Mouse (Mus musculus): ENCODE results near the gene Cdkn2aip.

Cdkn2aip gene

DNA sequence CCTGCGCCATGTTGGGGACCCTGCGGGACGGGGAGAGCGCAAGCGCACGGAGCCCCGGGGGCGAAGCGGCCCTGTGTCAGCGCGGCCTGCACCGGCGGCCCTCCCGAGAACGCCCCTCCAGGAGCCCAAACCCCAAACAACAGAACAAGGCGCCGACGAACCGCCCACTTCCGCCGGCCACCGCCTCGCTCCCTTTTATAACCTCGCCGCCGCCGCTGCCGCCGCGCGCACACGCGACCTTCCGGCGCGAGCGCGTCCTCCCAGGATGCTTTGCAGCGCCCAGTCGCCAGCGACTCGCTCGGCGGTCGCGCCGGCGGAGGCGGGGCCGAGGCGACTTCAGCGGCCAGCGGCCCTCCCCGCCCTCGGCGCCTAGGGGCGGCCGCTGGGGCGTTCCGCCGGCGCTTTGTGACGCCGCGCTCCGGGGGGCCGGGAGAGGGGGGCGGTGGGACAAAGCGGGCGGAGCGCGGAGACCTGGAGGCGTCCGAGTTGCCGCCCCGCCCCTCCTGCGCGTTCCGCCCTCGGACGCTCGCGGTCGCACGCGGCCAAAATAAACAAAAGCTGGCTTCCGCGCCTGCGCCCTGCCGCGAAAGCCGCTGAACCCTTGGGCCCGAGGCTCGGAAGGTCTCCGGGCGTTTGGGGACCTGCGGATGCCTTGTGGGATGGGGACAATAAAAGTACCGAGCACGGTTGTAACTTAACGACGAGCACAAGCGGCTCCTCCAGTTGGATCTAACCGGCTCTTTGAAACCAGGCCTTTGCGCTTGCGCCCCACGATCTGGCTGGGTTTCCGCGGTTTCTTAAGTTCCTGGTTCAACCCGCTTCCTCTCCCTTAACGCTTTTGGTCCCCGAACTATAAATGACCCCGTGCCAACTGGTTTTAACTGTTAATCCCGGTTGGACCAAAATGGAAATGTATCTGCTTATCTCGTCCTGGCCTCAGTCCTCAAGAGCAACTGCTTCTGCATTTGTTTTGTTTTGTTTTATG, at the start of gene Cdkn2aip:
Gene Cdkn2aip, minus strand, starts transcription at position 172 of the 985 bp plus-strand sequence.
- DNase-seq (ENCODE audit: low spot score) = peak; percentile 91

DNA sequence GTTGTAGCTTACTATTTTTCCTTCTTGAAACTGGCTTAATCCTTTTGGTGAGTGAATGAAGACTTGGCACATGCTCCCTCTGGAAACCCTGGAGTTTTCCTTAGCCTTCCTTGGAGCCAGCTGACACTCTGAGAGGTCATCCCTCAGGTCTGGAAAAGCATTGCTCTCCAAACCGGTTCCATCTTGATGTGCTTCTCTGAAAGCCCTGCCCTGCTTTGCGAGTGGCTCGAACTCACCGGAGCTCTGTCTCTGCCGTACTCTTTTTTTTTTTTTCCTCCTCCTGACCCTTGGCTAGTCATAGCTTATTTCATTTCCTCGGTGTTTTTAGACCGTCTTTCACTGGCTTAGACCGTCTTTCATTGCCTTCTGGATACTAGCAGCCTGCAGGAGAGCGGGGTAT, 49.5 kb upstream of the Cdkn2aip start:
- no peak for DNase-seq (ENCODE audit: low spot score)

DNA sequence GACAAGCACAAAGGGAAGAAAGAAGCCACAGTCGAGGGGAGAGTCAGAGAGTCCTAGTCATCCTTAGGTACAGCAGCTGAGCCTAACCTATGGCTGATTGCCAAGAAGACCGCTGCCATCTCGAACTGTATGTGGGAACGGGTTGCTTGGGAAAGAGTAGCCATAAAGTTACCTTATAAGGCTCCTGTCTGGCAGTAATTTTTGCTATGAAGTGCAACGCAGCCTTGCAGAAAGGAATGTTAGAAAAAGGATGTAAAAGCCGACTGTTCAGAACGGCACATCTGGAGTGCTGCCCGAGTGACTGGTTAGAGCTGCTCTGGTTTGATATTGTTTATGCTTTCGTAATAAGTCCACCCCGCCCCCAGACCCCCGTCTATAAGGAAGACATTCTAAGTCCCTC, 47.0 kb upstream of the Cdkn2aip start:
- DNase-seq (ENCODE audit: low spot score) = no peak

DNA sequence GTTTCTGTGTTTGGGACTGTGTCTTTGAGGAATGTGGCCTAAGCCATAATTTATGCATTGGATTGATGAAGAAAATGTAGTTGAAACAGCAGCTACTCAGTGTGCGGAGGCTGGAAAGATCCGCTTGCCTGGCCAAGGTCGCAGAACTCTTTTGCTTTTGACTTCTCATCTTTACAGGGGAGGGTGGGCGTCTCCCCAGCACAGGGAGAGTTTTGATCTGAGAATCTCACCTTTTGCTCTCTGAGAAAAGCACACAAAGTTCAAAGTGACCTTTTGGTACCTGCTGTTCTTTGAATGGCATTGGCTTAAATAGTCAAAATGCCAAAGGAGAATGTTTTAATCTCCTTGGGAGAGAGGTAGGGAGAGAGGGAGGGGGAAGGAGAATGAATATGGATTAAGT, 46.5 kb upstream of the Cdkn2aip start:
- DNase-seq (ENCODE audit: low spot score) = no peak

DNA sequence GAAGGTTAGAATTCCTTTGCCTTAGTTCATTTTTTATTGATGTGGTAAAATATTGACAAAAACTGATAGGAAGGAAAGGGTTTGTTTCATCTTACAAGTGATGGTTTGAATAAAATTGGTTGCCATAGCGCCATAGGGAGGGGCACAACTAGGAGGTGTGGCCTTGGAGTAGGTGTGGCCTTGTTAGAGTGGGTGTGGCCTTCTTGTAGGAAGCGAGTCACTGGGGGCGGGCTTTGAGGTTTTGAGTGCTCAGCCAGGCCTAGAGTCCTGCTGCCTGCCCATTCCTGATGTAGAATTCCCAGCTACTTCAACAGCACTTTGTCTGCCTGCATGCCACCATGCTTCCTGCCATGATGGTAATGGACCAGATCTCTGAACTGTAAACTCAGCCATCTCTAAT, 39.4 kb upstream of the Cdkn2aip start:
- DNase-seq (ENCODE audit: low spot score) = no peak

DNA sequence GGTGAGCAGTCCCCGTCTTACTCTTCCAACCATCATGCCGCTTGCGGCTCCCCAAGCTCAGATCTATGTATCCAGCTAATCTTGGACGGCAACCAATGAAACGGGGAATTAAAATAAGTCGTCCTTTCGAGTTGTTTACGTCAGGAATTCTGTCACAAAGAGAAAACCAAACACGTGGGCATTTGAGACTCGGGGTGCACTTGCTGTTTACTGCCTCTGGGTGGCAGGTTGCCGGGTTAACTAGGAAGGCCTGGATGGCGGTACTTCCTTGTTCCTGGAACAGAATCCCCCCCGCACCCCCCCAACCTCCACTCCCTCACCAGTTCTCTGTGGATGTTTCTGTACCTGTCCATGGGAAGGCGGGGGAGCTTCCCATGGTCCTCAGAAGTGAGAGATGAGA, 36.4 kb upstream of the Cdkn2aip start:
- DNase-seq (ENCODE audit: low spot score) = no peak

DNA sequence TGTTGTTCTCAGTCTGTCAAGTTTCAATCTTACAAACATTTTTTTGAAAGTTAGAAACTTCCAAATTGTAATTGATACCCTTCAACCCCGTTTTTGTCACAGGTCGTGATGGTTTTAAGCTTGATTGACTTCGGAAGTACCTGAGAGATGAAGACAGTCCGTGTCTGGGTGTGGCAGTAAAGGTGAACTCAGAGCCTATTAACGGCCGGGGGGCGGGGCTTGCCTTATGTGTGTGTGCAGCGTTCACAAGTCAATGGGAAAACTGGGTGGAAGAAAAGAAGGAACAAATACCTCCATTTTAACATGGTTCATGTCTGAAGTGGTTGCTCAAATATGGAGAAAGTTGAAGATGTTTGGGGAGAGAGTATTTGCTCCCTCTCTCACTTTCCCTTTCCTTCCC, 35.8 kb upstream of the Cdkn2aip start:
- DNase-seq (ENCODE audit: low spot score) = no peak

DNA sequence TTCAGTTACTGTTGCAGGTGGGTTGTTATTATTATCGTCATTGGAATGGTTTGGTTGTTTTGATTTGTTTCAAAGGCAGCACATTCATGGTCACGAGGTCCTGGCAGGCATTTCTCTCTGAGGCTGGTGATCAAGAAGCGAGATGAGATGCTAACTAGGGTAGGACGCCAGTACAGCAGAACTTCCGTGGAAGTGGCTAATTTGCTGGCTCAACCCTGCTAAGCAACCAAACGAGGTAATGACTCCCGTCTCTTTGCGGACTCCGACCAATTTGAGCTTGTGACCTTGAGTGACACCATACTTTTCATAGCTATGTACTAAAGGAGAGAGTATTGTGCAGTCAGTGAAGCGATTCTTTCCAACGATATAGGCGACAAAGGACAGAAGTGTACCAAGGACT, 32.6 kb upstream of the Cdkn2aip start:
- no peak for DNase-seq (ENCODE audit: low spot score)

DNA sequence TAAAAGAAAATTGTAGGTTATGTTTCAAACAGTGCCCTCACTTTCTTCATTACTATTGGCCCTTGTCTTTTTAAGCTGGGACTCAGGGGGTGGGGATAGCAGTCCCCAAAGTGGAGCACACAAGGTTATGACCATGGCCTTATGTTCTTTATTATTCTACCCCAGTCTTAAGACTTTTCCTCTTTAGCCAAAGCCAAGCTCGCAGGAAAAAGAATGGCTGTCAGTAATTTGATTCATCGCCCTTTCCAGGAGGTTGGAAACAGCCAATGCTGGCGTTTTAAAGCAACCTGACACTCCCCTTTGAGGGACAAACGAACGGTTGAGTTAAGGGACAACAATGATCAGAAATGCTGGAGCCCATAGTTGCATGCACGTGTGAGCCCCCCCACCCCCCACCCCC, 32.1 kb upstream of the Cdkn2aip start:
- DNase-seq (ENCODE audit: low spot score) = no peak

DNA sequence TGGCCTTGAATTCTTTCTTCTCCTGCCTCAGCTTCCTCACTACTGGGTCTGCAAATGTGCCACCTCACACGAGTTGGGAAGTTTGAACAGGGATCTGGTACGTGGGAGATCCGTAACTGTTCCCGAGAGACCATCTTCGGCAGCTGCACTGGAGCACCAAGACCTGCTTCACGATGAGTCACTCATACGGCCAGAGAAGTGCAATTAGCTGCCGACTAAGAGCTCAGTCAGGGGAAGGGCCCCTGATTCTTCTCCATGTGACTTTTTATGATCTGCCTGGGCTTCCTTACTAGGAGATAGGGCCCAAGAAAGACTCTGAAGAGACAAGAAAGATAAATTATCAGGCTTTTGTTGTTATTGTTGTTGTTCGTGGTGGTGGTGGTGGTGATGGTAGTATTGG, 31.1 kb upstream of the Cdkn2aip start:
- no peak for DNase-seq (ENCODE audit: low spot score)

DNA sequence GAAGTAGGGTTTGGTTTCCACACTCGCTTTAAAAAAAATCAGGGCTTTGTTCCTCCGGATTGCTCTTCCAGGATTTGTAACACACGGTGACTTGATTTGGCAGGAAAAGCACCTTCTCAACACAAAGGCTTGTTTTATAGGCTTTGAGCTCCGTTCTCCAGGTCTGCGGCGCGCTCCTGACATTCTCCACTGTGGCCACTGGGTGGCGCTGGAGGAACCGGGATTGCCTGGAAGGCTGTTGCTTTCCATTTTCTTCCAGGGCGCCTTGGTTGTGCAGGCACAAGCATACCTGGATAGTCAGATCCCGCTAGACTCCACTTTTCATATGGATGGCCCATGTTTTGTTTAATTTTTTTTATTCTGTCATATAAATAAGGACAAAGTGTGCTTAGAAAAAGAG, 29.7 kb upstream of the Cdkn2aip start:
- peak; percentile 86 for DNase-seq (ENCODE audit: low spot score)

DNA sequence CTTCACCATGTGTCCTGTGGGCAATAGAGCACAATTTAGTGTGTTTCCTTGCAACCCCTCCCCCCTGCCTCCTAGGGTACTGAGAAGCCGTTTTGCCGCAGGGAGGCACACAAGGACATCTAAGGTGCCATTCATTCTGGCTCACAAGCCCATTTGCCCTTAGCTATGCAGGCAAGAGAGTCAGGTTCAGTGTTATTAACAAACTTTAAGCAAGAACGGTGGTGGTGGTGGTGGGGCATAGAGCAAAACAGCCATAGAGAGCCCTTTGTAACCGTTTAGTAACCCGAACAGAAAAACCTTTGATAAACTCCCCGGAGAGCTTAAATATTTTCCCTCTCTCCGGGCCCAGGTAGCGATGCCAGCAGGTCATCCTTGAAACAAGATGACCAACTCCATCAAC, 29.3 kb upstream of the Cdkn2aip start:
- no peak for DNase-seq (ENCODE audit: low spot score)

DNA sequence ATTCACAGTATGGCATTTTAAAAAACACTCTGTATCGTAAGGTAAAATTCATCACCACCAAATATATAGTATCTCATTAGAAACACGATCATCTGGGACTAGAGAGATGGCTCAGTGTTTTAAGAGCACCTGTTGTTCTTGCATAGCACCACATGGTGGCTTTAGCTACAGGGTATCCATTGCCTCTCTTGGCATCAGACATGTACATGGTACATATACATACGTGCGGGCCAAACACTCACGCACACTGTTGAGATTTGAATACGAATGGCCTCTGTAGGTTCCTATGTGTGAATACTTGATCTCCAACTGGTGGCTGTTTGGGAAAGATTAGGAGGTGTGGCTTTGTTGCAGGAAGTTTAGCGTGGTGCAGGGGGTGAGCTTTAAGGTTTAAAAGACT, 28.6 kb upstream of the Cdkn2aip start:
- DNase-seq (ENCODE audit: low spot score) = no peak

DNA sequence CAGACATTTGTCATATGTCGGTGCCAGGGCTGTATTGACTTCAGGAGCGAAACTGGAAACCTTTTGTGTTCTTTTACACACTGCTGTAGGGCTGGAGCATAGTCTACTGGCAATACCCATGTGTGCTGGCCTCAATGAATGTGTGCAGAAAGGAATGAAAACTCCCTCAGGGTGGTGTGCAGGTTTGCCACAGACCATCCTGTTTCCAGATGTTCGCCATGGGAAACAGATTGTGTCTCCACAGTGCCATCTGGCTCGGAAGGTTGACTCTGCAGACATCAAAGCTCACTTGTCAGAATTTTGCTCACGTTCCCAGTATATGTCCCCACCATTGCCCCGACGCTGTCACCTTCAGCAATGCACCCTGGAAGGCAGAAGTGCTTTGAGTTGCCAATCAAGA, 23.4 kb upstream of the Cdkn2aip start:
- no peak for DNase-seq (ENCODE audit: low spot score)

DNA sequence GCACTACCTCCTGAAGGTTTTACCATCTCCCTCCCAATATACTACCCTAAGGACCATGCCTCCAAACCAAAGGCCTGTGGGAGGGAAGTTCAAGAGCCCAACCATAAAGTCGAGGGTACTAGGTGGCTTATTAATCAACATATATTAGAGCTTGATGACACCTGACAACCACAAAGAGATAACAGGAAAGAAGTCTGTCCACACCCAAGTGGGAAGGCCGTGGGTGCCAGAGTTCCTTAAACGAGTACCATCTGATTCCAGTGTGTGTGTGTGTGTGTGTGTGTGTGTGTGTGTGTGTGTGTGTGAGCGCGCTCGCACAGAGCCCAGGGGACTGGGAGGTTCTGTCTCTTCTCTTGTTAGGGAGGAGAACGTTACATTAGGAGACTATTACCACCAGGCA, 15.6 kb upstream of the Cdkn2aip start:
- no peak for DNase-seq (ENCODE audit: low spot score)

DNA sequence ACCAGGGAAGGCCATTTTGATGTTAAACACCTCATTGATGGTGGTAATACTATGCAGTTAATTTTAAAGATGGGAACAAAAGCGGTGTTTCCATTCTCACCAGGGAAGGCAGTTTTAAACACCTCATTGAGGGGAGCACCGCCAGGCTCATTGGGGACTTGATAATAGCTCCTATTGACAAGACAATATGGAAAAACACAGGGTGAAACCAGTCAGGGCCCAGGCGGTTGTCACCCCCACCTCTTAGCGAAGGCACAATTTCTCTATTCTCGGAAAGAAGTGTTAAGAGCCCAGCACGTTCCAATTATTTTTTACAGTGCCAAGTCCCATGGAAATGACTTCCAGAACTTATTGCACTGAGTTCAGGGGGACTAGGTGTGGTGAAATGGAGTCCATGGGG, 13.2 kb upstream of the Cdkn2aip start:
- DNase-seq (ENCODE audit: low spot score) = no peak

DNA sequence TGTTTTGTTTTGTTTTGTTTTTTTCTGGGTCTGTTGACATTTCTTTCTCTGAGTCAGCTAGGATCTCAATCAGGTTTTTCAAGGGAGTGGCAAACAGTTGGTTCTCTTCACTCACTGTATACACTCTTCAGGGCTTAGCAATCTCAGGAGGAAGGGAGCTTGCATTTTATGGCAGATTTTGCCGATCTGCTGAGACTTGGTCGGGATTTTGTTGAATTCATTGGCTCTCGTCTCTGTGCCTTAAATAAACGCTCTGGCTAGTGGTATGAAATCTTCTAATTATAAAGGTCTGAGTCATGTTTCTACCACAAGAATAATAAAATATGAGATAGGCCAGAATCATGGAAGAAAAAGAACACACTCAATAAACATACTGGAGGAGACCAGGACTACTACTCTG, 7.9 kb upstream of the Cdkn2aip start:
- DNase-seq (ENCODE audit: low spot score) = no peak

DNA sequence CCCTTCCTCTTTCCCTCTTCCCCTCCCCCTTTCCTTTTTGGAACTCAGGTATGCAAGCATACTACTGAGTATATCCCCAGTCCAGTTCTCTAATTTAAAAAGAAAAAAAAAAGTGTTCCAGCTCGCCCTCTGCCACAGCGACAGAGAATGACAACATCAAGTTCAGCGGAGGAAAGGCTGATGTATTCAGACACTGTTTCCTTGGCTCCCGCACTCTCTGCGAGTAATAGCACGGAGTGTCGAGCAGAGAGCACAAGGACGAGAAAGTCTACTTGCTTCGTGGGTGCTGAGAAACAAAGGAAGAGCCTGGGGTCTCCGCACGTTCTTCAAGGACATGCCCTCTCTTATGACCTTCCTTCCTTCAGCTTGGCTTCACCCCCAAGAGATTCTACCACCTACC, 4.9 kb upstream of the Cdkn2aip start:
- no peak for DNase-seq (ENCODE audit: low spot score)

DNA sequence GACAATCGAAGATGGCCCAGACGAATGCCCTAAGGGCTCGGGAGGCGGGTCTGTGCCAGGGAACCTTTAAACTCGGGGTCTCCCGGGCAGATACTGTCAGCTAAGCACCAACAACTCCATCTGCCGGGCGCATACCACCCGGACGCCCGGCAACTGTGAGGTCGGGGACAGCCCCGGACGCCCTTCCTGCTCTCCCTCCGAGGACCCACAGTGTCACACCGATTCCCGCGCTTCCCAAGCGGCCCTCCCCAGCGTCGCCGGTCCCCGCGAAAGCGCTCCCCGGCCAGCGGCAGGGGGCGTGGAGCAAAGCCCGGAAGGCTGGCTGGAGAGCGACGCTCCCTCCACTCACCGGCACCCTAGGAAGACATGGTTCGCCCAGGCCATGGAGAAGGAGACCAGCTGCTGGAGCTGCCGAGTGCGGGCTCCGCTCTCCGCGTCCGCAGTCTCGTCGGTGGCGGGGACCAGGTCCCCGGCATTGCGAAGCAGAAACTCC, 515 bp downstream of the Cdkn2aip start:
- peak; percentile 37 for DNase-seq (ENCODE audit: low spot score)

DNA sequence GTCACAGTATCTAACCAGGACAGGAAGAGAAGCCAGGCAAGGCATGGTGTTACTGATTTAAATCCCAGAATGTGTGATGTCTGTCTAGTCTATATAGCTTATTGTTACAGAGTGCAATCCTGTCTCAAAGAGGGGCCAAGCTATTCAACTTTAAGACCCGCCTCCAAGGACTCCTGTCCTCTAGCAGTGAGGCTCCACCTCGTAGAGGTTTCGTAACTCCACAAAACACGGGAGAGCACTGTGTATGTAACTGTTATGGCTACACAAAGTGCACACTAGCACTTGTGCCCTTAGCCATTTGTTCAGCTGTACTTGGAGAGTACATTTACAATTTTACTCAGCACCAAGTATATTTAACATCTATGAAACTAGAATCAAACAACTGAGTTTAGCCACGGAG, 5.6 kb downstream of the Cdkn2aip start:
- DNase-seq (ENCODE audit: low spot score) = no peak

DNA sequence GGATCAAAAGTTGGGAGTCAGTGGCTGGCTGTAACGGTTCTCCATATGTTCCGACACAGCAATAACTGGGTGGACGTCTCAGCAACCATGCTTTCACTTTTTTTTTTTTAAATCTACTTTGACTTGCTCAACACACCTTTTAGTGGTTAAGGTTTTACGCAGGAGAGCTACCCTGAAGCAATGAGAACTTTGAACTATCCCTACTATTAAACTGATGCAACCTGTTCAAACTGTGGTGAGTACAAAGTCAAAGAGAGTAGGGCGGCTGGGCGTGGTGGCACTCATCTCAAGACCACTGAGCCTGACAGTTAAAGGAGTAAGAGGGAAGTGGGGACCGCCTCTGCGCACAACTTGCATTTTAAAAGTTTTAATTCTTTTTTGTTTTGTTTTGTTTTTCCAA, 7.0 kb downstream of the Cdkn2aip start:
- no peak for DNase-seq (ENCODE audit: low spot score)

DNA sequence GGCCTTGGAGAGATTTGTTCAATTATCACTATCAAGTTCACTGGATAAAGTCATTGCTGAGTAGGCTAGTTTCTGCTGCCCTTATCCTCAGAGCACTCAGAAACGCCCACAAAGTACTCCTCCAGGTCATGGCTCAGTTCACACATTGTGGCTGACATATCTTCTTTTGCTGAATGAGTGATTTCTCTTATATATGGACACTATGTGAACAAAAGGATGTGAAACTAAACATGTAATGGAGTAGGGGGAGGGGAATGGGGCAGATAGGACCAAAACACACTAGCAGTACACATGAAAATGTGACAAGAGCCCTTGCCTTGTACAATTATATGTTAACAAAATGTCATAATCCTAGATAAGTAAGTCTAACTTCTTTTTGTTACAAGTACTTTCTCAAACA, 11.4 kb downstream of the Cdkn2aip start:
- DNase-seq (ENCODE audit: low spot score) = no peak

DNA sequence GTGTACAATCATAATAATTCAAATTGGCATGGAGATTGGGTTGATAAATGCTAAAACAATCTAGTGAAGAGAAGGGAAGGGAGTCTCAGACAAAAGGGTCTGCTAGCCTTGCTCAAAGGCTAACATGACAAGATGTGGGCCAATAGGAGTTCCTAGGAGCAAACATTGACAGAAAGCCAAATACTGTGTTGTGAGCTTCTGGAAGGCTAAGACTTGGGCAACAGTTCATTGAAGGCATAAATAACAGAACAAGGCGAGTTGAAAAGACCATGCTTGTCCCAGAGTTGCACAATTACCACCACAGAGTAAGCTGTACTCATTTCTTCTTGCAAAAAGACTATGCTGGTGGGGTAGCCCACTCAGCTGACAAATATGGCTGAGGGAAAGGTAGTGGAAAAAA, 16.0 kb downstream of the Cdkn2aip start:
- DNase-seq (ENCODE audit: low spot score) = no peak
